Mouse (Mus musculus) testis, adult 2 months (tissue): Measurements from ENCODE around the gene Zkscan16. TPM values are rescaled to one million over a fixed set of nuclear protein-coding genes. Genes with fewer than 3 reads are reported as not detected.

Experiments used
- H3K27ac ChIP-seq: fragments of 200-500 bp; 2 replicates; pipeline ENCODE4 v1.5.1; 2012; ENCODE audit warnings: low read depth, low read length; ENCODE audit not compliant: control insufficient read depth, insufficient read depth
- H3K27me3 ChIP-seq: fragments of 200-500 bp; 2 replicates; pipeline ENCODE4 v1.6.1; 2012; ENCODE audit warnings: mild to moderate bottlenecking, low read length, moderate library complexity; ENCODE audit not compliant: control insufficient read depth, insufficient read depth
- H3K36me3 ChIP-seq: fragments of 200-500 bp; 2 replicates; pipeline ENCODE4 v1.6.1; 2012; ENCODE audit warnings: mild to moderate bottlenecking, low read length; ENCODE audit not compliant: control insufficient read depth, insufficient read depth
- H3K4me1 ChIP-seq: fragments of 200-500 bp; 2 replicates; pipeline ENCODE4 v1.6.1; 2012; ENCODE audit warnings: low read length; ENCODE audit not compliant: control insufficient read depth, insufficient read depth
- H3K4me3 ChIP-seq: fragments of 200-500 bp; 2 replicates; pipeline ENCODE4 v1.5.1; 2012; ENCODE audit warnings: low read depth, mild to moderate bottlenecking, low read length, moderate library complexity, mixed read lengths; ENCODE audit not compliant: control insufficient read depth
- CTCF ChIP-seq: fragments of 200-500 bp; IDR thresholded peaks from 2 replicates; pipeline ENCODE4 v1.5.1; 2012; ENCODE audit warnings: low read depth, mild to moderate bottlenecking, inconsistent platforms, low read length, moderate library complexity; ENCODE audit not compliant: control insufficient read depth, insufficient read depth, insufficient replicate concordance
- POLR2A ChIP-seq: fragments of 200-500 bp; IDR thresholded peaks from 2 replicates; pipeline ENCODE4 v1.6.1; 2012; ENCODE audit warnings: low read depth, mild to moderate bottlenecking, inconsistent platforms, low read length, moderate library complexity; ENCODE audit not compliant: control insufficient read depth
- polyA plus RNA-seq: library from polyadenylated mRNA; depleted of rRNA; stranded (reverse); fragments of >200 nt; gene quantifications from 2 replicates; pipeline ENCODE4 v1.2.3, GENCODE M21; 2012

Zkscan16 gene
- polyA plus RNA-seq, 1 experiment, result 0.48 TPM

DNA sequence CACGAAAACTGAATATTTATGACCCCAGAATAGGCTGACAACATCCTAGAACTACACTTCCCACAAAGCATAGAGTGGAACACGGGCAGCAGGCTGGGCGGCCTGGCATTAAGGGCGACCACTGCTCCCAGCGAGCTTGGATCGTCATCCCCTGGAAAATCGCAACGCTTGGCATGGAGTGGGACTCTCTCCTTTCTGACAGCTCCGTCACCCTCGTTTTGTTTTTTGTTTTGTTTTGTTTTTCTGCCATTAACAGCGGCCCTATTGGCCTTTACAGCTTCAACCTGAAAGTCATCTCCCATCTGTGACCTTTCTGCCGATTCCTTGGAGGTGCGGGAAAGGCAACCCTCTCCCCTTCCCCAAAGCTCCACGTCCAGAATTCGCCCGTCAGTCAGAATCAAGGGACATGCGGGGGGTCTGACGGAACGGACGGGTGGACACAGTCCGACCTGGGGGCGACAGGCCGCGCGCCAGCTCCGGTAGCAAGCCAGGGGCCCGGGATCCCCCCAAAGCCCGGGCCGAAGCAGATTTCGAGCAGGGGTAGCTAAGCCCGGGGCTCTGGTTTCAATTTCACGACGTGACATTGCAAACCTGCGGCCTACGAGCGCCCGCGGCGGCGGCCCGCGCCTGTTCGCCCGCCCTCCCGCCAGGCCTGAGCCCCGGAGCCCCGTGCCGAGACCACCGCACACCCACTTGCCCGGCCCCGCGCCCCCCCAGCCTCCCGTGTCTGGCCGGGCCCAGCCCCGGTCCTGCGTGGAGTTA, 32.2 kb upstream of the Zkscan16 start:
- peaks cover 10% of the 10 kb centered on the region for H3K4me1 ChIP-seq
- TF ChIP-seq CTCF (no peak), POLR2A (no peak)
- H3K36me3 ChIP-seq, result no peaks in the 10 kb centered on the region
- peak overlapping the region; percentile 80 for H3K27ac ChIP-seq
- no peaks in the 10 kb centered on the region for H3K27me3 ChIP-seq
- peak overlapping the region; percentile 95 for H3K4me3 ChIP-seq

DNA sequence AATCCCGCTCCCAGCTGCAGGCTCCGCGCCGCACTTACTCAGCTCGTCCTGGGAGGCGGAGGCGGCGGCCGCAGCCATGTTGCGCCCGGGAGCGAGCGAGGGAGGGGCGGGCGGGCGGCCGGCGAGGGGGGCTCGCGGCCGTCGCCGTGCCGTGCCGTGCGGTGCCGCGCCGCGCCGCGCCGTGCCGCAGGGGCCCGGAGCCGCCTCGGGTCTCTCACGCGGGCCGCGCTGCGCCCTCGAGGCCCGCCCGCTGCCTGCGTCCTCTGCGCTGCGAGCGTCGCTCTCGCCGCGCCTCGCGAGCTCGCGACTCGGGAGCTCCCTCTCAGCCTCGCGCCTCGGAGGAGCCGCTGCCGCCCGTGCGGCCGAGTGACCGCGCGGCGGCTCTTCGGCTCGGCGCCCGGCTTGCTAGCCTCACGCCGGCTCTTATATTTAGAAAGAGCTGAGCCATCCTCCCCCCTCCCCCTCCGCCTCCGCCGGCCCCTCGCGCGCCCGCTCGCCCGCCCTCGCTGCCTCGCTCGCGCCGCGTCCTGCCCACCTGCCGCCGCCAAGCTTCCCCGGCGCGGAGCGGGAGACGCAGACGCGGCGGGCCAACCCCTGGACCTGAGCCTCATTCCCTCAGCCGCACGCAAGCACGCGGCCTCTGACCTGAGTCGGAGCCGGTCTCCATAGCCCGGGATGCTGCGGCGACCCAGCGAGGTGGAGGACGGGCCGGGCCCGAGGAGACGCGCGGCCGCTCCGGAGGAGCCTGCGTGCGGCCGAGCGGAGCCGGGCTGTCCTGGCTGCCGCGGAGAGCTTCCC, 31.4 kb upstream of the Zkscan16 start:
- Histone ChIP-seq H3K27ac (peak overlapping the region; percentile 96), H3K36me3 (no peaks in the 10 kb centered on the region), H3K27me3 (no peaks in the 10 kb centered on the region), H3K4me3 (peak overlapping the region; percentile 95), H3K4me1 (peaks cover 10% of the 10 kb centered on the region)
- TF ChIP-seq POLR2A (peak; percentile 26; the same call in 1 of the 2 replicates), CTCF (no peak)

DNA sequence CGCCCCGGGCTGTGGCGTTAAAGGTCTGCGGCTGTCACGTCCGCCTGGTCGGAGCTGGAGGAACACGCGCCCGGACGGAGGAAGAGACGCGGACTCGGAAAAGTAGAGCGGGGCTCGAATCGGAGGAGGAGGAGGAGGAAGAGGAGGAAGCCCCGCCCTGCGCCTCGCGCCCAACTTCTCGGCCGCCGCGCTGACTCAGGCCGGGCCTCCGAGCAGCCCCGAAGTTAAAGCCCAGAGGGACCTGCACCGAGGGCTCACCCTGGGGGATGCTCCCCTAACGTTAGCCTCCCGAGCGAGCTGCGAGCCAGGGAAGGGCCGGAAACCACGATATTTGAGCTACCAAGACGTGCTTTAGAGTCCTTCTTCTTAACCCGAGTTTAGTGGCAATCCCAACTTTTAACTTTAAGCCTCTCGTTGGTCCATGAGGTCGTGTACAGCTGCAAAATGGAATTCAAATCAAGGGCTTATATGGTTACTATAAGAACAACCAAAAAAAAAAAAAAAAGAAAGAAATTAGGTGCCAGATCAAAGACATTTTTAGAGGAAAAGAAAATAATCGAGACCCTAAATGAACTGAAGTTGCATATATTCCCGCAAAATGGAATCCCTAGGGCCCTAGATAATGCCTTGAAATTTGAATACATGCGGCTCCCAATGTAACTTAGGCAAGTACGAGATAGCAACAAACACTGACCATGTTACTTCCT, 30.6 kb upstream of the Zkscan16 start, which contains the start of gene Ecpas:
TSS of gene Ecpas (minus strand) at position 121 of the 707 bp plus-strand sequence.
- TF ChIP-seq CTCF (no peak), POLR2A (peak; percentile 60)
- Histone ChIP-seq H3K4me1 (peaks cover 10% of the 10 kb centered on the region), H3K36me3 (no peaks in the 10 kb centered on the region), H3K27me3 (no peaks in the 10 kb centered on the region), H3K27ac (peak within 1 kb of the TSS; percentile 96), H3K4me3 (peak within 1 kb of the TSS; percentile 95)

DNA sequence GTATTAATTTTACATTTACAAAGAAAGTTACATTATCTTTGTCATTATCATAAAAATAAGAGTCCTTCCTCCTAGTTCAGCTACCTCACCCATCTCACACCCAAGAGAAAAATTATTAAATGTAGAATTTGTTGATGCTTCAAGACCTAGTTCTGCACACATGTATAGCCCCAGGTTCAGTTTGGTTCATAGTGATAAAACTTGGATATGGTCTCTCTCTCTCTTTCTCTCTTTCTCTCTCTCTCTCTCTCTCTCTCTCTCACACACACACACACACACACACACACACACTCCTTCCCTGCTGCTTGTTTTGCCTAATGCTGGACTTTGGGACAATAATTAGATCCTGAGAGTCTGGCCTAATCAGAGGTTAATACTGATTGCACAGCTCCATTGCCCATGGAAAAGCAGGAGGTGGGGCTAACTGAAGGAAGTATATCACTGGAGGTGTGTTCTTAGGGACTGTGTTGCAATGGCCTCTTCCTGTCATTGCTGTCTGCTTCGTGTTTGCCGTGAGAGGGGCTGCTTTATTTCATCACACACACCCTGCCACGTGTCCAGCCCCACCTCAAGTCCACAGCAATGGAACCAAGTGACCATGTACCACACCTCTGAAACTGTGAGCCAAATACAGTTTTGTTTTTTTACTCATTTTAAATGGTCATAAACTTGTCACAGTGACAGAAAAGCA, 29.9 kb upstream of the Zkscan16 start:
- Histone ChIP-seq H3K27ac (no peak overlapping the region), H3K4me3 (no peak overlapping the region), H3K36me3 (no peaks in the 10 kb centered on the region), H3K4me1 (peaks cover 10% of the 10 kb centered on the region), H3K27me3 (no peaks in the 10 kb centered on the region)
- TF ChIP-seq CTCF (no peak), POLR2A (no peak)

DNA sequence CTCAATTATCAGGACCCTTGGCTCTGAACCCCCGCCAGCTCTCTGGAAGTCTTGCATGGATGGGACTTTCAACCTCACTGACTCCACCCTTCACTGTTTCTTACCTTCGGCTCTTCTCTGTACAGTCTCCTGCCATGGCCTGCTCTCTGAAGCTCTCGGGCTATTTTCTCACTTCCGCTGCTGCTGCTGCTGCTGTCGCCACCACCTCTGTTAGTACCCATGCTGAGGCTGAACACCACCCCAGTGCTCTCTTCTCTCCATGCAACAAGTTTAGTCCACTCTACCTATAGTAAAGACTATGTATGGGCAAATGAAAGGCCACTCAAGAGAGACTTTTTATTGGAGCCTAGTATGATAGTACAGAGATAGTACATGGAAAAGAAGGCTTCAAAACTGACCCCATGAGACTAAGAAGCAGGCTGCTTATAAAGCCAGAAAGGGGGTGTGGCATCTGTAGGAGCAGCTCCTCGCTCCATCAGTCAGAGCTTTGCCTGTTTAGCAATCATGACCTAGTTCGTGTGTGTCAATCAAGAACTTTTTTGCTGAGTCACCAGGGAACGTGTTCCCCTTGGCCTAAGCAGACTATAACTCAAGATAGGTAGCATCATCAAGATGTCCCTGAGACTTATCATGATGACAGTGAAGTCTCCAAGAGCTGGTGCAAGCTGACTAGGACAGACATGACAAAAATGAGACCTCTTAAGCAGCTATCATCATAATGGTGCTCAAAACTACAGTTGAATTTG, 28.2 kb upstream of the Zkscan16 start:
- Histone ChIP-seq H3K4me3 (no peak overlapping the region), H3K27ac (no peak overlapping the region), H3K27me3 (no peaks in the 10 kb centered on the region), H3K36me3 (no peaks in the 10 kb centered on the region), H3K4me1 (peaks cover 9% of the 10 kb centered on the region)
- no peak for TF ChIP-seq CTCF
- TF ChIP-seq POLR2A, result no peak

DNA sequence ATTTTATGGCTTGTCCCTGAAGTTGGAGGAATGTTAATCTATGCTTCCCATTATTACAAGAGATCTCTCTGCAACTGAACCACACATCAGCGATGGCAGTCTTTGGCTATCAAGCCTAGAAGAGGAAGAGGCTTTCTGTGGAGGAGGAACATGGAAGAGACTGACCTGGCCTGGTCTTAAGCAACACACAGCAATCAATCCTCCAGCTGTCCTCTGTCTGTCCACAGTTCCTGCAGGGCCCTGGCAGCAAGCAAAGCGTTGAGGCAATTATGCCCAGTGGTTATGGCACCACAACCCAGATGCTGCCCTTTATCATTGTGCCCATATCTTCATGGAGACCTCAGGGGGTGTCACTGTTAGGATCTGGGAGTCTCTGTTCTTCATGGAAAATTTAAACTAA, 19.5 kb upstream of the Zkscan16 start:
- H3K27ac ChIP-seq, result no peak overlapping the region
- no peaks in the 10 kb centered on the region for H3K4me1 ChIP-seq
- no peaks in the 10 kb centered on the region for H3K27me3 ChIP-seq
- TF ChIP-seq CTCF, result no peak
- TF ChIP-seq POLR2A, result no peak
- H3K36me3 ChIP-seq, result no peaks in the 10 kb centered on the region
- no peak overlapping the region for H3K4me3 ChIP-seq
